9 mouse cellular contexts compared by ENCODE assay signal in genomic region chr11:85989536-85989935, GRCm38 (mm10).
DNase-seq lines count a peak whose midpoint lies in the region; ATAC-seq and TF ChIP-seq lines count a peak whose summit lies in the region.
"Had no signal": no experiment of that assay in that cellular context is flagged by ENCODE, and none has a peak within 500 bp of the region (broad histone marks: within the 10 kb centered on the region; RNA-seq: fewer than 3 reads in every experiment).

No protein-coding gene starts in this region.

- no peak for TF ChIP-seq CTCF in bone marrow macrophage, adult 2 months (IDR thresholded peaks at IDR 0.05; ENCODE audit: low read depth, low read length)

- TF ChIP-seq POLR2A in bone marrow macrophage, adult 2 months (IDR thresholded peaks at IDR 0.05; ENCODE audit: borderline replicate concordance, low read depth, low read length): no peak

- H3K4me1 ChIP-seq in heart, embryonic 13.5 days: peaks cover 8% of the 10 kb centered on the region; the same call in 1 of the 2 replicates
- 0 out of 2 replicates have a peak, but pooled peaks cover 2% of the 10 kb centered on the region for H3K4me1 ChIP-seq in bone marrow macrophage, adult 2 months (ENCODE audit: control insufficient read depth, insufficient read depth, low read length)
- H3K4me1 ChIP-seq in hindbrain, embryonic 13.5 days (replicated peaks): peaks cover 11% of the 10 kb centered on the region; the same call in 1 of the 2 replicates
- H3K4me1 ChIP-seq in midbrain, embryonic 12.5 days: 0 out of 2 replicates have a peak, but pooled peaks cover 10% of the 10 kb centered on the region

- no peak overlapping the region for H3K27ac ChIP-seq in heart, embryonic 13.5 days (replicated peaks)
- no peak overlapping the region for H3K27ac ChIP-seq in bone marrow macrophage, adult 2 months (ENCODE audit: insufficient read depth, low read depth, low read length)
- H3K27ac ChIP-seq in hindbrain, embryonic 13.5 days: no peak overlapping the region
- H3K27ac ChIP-seq in midbrain, embryonic 12.5 days (replicated peaks): no peak overlapping the region

- WGBS in heart, embryonic 13.5 days: 14% methylated on average over 10 of the region's 10 CpGs
- WGBS in hindbrain, embryonic 13.5 days: 9% methylated on average over 10 of the region's 10 CpGs
- 13% methylated on average over 10 of the region's 10 CpGs for WGBS in midbrain, embryonic 12.5 days

- H3K27me3 ChIP-seq in heart, embryonic 13.5 days (replicated peaks): peaks cover 42% of the 10 kb centered on the region
- peaks cover 17% of the 10 kb centered on the region for H3K27me3 ChIP-seq in hindbrain, embryonic 13.5 days
- peaks cover 19% of the 10 kb centered on the region for H3K27me3 ChIP-seq in midbrain, embryonic 12.5 days

- ATAC-seq in heart, embryonic 13.5 days (ENCODE audit: extremely low read depth, insufficient number of reproducible peaks, low FRiP score, low TSS enrichment): no peak
- no peak for ATAC-seq in hindbrain, embryonic 13.5 days (ENCODE audit: low FRiP score)
- ATAC-seq in midbrain, embryonic 12.5 days (ENCODE audit: low FRiP score, low read depth): no peak
- no peak for ATAC-seq in megakaryocyte-erythroid progenitor cell, adult 5-6 weeks (replicated peaks; ENCODE audit: low FRiP score, low TSS enrichment, poor library complexity, severe bottlenecking)
- no peak for ATAC-seq in CD4-positive, CD25-positive, alpha-beta regulatory T cell, adult 4 months

- H3K36me3 ChIP-seq in heart, embryonic 13.5 days: no peaks in the 10 kb centered on the region
- no peaks in the 10 kb centered on the region for H3K36me3 ChIP-seq in hindbrain, embryonic 13.5 days
- H3K36me3 ChIP-seq in midbrain, embryonic 12.5 days: no peaks in the 10 kb centered on the region

- H3K9ac ChIP-seq in heart, embryonic 13.5 days: peak overlapping the region; percentile 62; the same call in 1 of the 2 replicates
- 0 out of 2 replicates have a peak overlapping the region, but pooled peaks have one; percentile 9 for H3K9ac ChIP-seq in hindbrain, embryonic 13.5 days
- 0 out of 2 replicates have a peak overlapping the region, but pooled peaks have one; percentile 25 for H3K9ac ChIP-seq in midbrain, embryonic 12.5 days (replicated peaks)

- no peaks in the 10 kb centered on the region for H3K9me3 ChIP-seq in heart, embryonic 13.5 days
- H3K9me3 ChIP-seq in hindbrain, embryonic 13.5 days: no peaks in the 10 kb centered on the region
- no peaks in the 10 kb centered on the region for H3K9me3 ChIP-seq in midbrain, embryonic 12.5 days

- H3K4me2 ChIP-seq in heart, embryonic 13.5 days: peak overlapping the region; percentile 68
- H3K4me2 ChIP-seq in hindbrain, embryonic 13.5 days: peak overlapping the region; percentile 47
- peak overlapping the region; percentile 46 for H3K4me2 ChIP-seq in midbrain, embryonic 12.5 days (replicated peaks)

- DNase-seq in heart, adult 11 months: no peak
- DNase-seq in T-cell, adult 2 months (ENCODE audit: low spot score): no peak
- DNase-seq: right cerebral cortex, postnatal 14 days had no signal

- H3K4me3 ChIP-seq in heart, embryonic 13.5 days: peak overlapping the region; percentile 46
- H3K4me3 ChIP-seq in bone marrow macrophage, adult 2 months (ENCODE audit: insufficient read depth, low read length): peak overlapping the region; percentile 40
- peak overlapping the region; percentile 11; the same call in 1 of the 2 replicates for H3K4me3 ChIP-seq in hindbrain, embryonic 13.5 days
- H3K4me3 ChIP-seq in midbrain, embryonic 12.5 days: peak overlapping the region; percentile 19

Comparison
In these comparisons a context has a peak if more than half of its experiments do, and no peak if none do; other contexts are left out.
1. H3K9ac ChIP-seq: peak in every context shown above with its lines; median percentile 62 in heart, embryonic 13.5 days; 25 in midbrain, embryonic 12.5 days; 9 in hindbrain, embryonic 13.5 days.